Mouse (Mus musculus): ENCODE results near the gene Tada2b.

- no peak for TF ChIP-seq EP300 (IDR thresholded peaks at IDR 0.05; ENCODE audit: insufficient read depth, low read depth, low read length)
- TF ChIP-seq POLR2A (IDR thresholded peaks at IDR 0.05; ENCODE audit: insufficient read depth, low read depth, low read length): no peak
- TF ChIP-seq CTCF (IDR thresholded peaks at IDR 0.05): no peak
Observed at GRCm38 (mm10) chr5:36424676-36425075, 59.4 kb downstream of the Tada2b start.
